Mouse (Mus musculus) testis, postnatal 10 days (tissue): ENCODE data around the gene Smim8.
"Not testable (repeated sequence)": the region's sequence is repeated elsewhere in the genome, so short reads cannot be mapped to it uniquely, and the experiment has no call there.

Experiments used
- DNase-seq: peaks from one replicate; pipeline ENCODE4 v3.0.0; 2021; ENCODE audit warnings: low spot score

The Smim8 gene

DNA sequence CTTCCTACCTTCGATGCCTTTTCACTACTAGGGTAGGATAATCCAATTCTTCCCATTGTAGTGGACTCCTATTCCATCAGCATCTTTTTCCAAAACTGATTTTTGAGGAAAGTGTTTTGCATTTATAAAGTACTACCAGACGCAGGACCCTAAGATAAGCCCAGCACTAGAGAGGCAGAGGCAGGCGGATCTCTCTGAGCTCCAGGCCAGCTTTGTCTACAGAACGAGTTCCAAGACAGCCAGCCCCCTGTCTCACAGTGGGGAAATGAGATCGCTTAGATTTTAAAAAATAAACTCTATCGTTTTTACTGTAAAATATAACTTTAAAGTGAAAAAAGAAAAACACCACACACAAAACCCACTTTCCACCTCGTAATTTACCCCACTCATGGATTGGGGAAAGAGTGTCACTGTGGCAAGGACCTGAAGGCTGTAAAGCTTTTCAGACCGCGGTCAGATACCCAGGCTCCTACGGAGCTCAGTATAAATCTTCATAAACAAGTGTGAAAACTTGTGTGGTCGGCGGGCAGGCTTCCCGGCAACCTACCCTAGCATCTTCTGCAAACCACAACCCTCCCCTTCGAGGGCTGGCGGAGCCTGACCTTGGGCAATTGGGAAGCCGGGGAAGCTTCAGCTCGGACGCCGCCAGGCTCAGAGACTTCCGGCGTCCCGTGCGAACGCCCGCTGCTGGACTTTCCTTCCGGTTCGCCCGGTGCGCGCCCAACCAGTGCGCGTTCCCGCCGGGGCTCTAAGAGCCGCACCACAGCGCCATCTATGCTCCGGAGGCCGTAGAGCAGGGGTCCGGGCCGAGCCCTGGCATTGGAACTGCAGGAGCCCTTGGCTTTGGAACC lies at the start of gene Smim8:
Gene Smim8 (minus strand): TSS at position 747 of the 851 bp plus-strand sequence.
- peak; percentile 95 for DNase-seq

DNA sequence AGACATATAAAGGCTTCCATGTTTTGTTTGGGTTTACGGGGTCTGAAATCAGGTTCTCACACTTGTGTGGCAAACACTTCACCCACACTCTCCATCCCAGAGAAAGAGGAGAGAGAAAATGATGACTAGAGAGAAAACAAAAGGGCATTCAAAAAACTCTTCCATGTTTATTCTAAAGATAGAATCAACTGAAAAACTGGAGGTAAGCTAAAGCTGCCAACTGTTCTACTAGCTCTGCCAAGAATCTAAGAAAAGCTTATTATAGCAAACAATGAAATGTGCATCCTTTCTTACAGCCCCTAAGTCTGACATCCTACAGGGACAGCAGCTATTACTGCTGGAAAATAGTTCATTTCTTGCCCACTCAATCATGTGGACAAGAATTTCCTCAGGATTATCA lies 45.7 kb upstream of the Smim8 start:
- no peak for DNase-seq

DNA sequence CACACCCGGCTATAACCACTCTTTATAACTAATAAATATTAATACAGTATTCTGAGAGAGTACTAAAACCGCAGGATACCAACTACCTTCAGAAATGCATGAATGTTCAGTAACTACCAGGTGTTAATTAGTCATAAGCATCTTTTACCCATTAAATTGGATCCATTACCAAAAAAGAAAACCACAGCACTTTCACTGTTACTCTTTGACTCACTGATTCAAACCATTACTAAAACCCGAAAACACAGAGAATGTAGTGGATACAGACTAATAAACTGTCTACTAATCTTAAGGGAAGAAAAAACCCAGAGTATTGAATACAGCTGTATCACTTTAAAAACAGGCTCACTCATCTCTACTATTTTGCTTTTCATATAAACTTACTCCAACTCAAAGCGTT lies 41.7 kb upstream of the Smim8 start:
- no peak for DNase-seq

DNA sequence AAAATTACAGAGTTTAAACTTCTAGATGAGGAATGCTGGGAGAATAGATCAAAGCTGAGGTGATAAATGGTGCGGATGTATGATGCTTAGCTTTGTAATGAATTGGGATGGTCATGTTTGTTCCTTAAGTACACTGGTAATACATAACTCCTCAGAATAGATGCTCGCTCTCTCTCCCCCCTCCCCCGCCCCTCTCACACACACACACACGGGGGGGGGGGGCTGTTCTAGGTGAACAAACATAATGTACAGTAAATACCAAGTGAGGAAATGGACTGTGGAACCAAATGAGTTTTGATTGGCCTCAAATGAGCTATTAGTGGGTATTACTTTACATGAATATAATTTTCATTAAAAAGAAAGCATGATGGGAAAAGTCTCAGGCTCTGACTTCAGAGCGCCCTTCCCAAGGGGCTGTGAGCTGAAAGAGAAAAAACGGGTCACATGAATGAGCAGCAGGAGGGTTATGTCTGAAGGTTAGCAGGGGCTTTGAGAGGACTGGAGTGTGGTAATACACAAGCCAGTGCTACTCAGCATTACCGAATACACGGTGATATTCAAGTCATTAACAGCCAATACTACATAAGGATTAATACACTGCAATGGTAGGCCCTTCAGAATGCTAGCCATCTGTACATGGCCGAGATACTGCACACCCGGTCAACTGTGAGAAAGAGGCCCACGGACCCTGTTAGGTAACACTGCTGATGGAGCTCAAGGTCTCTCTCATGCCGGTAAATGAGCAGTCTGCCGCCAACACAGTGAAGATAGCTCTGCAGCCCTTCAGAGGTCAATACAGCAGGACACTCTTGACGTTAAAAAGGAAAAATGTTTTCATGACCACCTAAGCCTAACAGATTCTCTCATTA lies 23.2 kb upstream of the Smim8 start:
- DNase-seq = no peak

DNA sequence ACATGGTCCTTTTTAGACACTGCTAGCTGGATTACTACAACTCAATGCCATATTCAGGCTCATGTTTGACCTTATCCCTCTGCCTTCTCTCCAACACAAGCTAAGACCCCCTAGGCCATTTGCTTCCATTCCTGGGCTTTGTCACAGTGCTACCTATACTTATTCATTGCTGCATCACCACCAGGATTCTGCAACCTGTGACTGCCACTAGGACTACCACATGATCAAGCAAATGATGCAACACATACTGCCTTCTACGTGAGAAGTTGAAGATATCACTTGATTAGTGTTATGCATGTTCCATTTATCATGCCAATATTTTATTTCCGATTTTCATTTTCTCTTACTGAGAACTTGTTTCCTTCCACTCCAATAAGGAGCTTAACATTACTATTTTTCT lies 19.8 kb upstream of the Smim8 start:
- DNase-seq = no peak

DNA sequence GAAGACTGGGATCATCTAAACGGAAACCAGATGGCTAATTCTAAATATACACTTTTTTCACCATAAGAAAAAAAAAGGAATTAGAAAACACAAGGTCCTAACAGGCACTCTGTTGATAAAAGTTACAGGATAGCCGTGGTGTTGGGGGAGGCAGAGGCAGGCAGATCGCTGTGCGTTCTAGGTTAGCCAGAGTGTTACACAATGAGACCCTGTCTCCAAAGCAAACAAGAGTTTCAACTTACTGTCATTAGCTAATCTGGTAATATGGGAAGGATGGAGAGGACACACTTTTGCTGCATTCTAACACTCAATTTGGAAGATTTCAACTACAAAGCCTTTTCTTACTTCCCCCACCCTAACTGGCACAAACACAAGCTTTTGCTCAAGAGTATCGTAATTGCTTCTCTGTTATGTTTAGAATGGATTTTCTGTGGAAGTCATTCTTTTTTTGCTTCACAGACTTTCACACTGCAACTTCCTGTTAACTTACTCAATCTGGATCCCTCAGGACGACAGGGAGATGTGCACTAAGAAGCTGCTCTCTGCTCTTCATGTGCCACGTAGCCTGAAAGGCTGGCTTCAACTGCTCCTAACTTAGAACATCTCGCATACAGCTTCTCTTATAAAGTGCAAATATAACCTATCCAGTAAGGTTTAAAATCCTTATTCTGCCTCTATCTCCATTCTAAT lies 19.2 kb upstream of the Smim8 start:
- no peak for DNase-seq

DNA sequence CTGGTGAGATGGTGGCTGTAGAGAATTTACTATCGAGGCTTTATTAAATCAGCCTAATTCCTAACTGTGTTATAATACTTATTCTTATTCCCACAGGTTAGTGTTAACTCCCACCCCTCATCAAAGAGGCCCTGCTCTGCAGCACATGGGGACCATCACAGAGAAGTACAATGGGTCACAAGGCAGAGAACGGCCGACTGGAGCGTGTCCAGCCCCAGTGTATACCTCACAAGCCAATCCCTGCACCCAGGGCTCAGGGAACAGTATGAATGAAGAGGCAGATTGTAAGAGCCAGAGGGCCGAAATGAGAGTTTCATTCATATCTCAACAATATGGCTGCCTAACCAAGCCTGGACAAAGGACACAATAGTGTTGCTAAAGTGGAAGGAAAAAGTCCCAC lies 18.1 kb upstream of the Smim8 start:
- DNase-seq = no peak

DNA sequence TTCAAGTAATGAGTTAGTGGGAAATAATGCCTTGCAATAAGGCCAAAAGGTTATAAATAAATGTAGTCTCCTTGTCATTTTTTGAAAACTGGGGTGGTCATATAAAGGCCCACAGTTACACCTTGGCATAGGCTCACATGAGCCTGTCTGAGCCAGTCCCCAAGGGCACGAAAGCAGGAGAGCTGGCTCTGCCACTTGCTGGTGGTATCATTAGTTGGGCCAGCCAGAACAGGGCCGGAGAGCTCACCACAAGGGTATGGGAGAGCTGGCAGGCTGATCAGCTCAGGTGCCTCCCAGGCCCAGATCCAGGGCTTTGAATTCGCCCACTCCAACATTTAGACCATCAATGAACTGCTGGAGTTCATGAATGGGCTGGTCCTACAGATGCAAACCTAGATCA lies 8.3 kb upstream of the Smim8 start:
- DNase-seq = no peak

DNA sequence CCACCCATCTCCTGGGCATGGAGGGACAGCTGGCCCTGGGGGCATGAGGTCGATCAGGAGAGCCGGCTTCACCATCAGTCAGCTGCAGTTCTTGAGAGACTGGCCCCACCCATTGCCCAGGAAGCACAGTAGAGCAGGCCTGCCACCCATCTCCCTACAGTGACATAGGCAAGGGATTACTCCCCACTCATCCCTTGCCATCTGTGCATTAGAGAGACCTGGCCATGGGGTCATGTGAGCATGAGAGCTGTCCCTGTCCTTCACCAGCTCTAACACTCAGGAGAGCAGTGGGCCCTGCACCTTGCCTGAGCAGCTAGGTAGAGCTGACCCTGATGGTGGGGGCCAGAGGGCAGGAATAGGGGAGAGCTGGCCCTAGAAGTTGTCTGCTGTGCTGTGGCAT lies 7.4 kb upstream of the Smim8 start:
- DNase-seq = no peak

DNA sequence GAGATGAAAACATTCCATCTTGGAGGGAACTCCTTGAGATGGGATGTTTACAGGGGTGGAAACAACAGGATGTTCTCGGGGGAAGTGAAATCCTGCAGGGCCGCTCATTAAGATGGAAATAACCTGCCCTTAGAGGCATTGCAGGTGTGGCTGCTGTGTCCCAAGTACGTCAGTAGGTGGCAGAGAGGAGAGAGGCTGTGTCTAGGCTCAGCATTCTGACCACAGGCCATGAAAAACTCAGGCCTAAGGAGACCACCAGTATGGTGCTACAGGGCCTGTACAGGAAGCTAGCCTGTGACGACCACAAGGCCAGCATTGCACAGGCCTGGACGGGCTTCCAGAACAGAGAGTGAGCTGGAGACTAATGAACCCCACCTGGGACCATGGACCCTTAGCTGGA lies 6.6 kb upstream of the Smim8 start:
- no peak for DNase-seq

DNA sequence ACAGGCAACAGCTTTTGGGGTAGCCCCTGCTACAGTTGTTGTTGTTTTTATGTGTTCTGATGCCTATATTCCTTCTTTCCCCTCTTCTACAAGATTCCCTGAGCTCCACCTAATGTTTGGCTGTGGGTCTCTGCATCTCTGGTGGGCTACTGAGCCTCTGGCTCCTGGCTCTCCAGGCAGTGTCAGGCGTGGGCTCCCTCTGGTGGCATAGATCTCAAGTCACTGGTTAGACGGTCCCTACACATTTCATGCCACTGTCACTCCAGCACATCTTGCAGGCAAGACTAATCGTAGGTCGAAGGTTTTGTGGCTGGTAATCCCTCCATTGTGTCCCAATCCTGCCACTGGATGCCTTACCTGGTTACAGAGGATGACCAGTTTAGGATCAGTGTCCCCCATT lies 4.5 kb upstream of the Smim8 start:
- DNase-seq = peak; percentile 52

DNA sequence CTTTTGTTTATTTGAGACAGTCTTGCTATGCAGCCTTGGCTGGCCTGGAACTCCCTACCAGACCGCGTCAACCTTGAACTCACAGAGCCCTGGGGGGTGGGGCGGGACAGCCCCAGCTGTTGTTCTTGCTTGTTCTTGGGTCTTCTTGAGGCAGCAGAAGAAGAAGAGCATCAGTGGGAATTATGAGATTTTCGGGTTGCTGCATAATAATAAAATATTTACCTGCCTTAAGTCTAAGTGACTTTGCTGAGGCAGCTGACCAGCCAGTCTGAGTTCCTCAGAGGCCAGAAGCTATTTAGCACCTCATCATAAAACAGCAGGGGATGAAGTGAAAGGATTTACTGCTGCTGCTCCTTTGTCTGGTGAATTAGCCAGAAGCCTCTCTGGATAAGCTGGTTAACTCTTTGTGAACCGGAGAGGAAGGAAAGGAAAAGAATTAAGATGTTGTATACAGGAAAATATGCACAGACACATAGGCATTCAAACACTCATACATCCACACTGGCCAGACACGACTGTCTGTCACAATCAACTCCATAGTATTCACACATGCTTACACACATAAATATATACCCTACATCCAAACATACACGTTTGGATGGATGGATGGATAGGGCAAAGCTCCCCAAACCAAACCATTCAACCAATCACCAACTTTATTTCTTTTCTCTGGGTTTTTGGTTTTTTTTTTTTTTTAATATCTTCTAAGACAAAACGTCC lies 6.4 kb downstream of the Smim8 start:
- DNase-seq = peak; percentile 46

DNA sequence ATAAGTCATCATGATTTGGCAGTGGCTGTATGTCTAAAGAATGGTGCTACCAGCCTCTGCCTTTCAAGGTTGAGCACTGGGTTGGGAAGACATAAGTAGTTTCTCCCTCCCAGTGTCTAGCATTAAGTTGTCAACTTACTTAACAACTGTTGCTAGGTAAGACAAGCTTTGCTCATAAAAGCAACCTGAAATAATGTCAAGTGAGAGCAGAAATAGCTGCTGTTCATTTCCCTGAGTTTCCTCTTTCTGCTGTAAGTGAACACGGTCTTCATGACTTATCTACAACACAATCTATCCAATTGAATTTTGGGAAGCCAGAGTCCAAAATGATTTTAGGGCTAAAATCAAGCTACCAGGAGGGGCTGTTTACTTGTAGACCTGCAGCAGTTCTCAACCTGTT lies 22.1 kb downstream of the Smim8 start, which contains the start of gene Gm136:
Gene Gm136 (minus strand): TSS at position 101 of the 400 bp plus-strand sequence.
- no peak for DNase-seq

DNA sequence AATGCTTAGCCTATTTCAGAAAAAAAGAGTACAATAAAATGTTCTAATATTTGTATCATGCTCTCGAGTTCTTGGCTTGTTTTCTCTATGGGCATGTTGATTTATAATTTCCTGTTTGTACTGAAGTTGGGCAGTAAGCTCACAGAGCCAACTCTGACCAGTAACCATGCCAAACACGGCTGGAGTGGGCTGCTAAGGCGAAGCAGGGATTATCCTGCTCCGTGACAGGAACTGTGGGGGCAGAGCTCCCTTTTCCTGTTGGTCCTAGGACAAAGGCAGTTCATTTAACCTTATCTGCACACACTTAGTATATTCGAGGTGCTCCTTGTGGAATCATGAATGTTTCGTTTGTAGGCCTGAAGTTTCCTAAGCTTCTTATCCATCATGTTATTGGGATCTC lies 29.0 kb downstream of the Smim8 start:
- no peak for DNase-seq

DNA sequence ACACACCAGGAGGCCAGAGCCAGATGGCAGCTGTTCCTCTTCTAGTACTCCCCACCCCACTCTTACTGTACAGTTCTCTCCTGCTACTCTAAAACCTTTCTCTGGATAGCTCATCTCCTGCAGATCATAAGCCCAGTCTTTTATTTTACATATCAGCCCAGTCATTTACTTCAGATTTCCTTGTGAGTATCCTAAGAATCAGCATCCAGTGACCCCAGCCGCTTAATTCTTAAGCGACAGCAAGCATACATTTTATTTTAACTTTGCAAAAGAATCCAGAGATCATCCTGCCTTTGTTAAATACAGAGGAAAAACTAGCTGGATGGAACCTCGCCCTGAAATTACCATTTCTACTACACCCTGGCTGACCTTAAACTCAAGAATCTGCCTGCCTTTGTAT lies 43.8 kb downstream of the Smim8 start:
- no peak for DNase-seq

DNA sequence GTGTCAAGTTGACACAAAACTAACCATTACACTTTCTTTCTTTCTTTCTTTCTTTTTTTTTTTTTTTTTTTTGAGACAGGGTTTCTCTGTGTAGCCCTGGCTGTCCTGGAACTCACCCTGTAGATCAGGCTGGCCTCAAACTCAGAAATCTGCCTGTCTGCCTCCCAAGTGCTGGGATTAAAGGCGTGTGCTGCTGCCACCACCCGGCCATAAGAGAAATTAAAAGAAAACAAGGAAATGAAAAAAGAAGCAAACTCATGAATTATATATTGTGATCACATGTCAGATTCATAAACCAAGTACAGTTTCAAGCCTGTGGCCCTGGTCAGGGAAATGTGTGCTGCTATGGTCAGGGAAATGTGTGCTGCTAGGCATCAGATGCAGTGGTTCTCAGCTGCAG lies 44.8 kb downstream of the Smim8 start:
- not testable (repeated sequence) for DNase-seq

DNA sequence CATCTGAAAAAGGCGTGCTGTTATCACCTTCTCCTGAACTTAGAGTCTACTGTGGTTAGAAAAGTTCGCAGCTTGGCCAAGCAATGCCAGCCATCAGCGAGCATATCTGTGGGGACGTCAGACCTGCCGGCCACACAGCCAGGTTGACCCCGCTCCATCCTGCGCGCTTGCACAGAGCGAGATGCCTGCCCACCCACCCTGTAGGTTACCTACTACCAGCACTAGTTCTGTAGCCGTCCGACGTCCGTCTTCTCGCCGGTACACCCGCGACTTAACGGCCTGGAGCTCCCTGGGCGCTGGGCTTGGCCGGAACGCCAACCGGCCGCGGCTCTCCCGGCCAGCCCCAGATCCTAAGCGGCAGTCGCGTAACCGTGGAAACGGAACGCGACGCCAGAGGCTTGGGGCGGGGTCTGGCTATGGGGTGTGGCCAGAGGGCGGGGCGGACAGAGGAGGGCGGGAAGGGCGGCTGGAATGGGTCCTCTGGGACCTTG lies 48.3 kb downstream of the Smim8 start, which contains the start of gene Cfap206:
Gene Cfap206 (minus strand): TSS at position 356 of the 491 bp plus-strand sequence.
- peak; percentile 85 for DNase-seq

DNA sequence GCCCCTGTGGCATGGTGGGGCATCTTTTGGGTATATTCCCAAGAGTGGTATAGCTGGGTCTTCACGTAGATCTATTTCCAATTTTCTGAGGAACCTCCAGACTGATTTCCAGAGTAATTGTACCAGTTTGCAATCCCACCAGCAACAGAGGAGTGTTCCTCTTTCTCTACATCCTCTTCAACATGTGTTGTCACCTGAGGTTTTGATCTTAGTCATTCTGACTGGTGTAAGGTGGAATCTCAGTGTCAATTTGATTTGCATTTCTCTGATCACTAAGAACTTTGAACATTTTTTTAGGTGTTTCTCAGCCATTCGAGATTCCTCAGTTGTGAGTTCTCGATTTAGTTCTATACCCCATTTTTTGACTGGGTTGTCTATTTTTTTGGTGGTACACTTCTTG lies 52.5 kb downstream of the Smim8 start:
- not testable (repeated sequence) for DNase-seq

DNA sequence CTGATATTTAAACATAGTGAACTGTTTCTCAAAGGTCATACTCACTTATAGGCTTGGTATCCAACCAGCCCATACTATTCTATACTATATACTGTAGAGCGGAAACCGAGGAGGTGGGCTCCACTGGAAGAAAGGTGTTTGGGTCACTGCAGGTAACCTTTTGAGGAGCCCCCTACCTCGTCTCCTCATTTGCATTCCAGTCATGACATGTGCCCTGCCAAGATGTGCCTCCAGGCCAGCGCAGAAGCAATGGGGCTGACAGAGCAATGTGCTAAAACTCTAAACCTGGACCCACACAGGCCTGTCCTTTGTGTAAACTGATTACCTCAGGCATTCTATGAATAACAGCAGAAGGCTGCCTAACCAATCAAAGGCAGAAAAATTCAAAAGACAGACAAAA lies 53.9 kb downstream of the Smim8 start:
- DNase-seq = no peak

DNA sequence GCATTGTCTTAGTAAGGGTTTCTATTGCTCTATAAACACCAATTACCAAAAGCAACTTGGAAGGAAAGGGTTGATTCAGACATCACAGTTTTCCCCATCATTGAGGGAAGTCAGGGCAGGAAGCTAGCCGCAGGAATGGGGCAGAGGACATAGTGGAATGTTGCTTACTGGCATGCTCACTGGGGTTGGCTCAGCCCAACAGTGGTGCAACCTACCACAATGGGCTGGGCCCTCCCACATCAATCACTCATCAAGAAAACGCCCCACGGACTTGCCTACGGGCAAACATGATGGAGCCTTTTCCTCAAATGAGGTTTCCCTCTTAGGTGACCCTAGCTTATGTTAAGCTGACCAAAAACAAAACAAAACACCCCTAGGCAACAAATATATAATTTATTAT lies 55.0 kb downstream of the Smim8 start:
- DNase-seq = no peak

DNA sequence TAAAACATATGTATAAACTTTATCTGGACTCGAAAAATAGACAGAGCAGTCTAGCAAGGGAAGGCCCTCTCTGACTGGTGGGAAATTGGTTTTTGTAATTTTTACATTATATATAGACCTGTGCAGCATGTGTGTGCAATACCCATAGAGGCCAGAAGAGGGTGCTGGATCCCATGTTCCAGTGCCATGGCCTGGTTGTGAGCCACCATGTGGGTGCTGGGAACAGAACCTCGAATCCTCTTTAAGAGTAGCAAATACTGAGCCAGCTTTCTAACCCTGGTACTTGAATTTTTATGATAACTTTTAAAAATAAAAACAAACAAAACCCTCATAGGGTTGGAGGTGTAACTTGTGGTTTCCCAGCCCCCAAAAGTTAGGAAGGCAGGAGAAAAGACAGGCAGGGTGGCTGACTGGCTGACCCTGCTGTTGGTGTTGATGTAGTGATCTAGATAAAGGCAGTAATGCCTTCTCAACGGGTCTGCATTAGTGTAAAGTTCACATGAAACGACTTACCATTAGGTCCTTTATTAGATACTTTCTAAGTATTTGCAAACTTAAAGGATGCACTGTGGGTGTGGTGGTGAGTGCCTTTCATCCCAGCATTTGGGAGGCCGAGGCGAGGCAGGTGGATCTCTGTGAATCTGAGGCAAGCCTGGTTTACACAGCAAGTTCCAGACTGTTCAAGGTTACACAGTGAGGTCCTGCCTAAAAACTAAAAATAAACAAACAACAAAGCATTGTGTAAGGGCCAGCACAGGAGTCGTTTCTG lies 57.9 kb downstream of the Smim8 start:
- no peak for DNase-seq
